Mouse (Mus musculus) lung, adult 2 months (tissue): ENCODE data around the gene Angel2.

Experiments used
- CTCF ChIP-seq: fragments of 200-500 bp; IDR thresholded peaks from 2 replicates; pipeline ENCODE4 v1.5.1; 2011; ENCODE audit warnings: mild to moderate bottlenecking, low read length, control low read depth; ENCODE audit not compliant: insufficient read depth
- POLR2A ChIP-seq: fragments of 200-500 bp; IDR thresholded peaks from 2 replicates; pipeline ENCODE4 v1.6.1; 2011; ENCODE audit warnings: low read depth, mild to moderate bottlenecking, control low read depth, low read length, borderline replicate concordance; ENCODE audit errors: extremely low read depth

- TF ChIP-seq CTCF, result no peak
- no peak for TF ChIP-seq POLR2A
These were observed 44.3 kb upstream of the Angel2 start for GRCm38 (mm10) chr1:190880638-190881037.
